Mouse (Mus musculus): ENCODE measurements around the gene Hspb9.

The Hspb9 gene

DNA sequence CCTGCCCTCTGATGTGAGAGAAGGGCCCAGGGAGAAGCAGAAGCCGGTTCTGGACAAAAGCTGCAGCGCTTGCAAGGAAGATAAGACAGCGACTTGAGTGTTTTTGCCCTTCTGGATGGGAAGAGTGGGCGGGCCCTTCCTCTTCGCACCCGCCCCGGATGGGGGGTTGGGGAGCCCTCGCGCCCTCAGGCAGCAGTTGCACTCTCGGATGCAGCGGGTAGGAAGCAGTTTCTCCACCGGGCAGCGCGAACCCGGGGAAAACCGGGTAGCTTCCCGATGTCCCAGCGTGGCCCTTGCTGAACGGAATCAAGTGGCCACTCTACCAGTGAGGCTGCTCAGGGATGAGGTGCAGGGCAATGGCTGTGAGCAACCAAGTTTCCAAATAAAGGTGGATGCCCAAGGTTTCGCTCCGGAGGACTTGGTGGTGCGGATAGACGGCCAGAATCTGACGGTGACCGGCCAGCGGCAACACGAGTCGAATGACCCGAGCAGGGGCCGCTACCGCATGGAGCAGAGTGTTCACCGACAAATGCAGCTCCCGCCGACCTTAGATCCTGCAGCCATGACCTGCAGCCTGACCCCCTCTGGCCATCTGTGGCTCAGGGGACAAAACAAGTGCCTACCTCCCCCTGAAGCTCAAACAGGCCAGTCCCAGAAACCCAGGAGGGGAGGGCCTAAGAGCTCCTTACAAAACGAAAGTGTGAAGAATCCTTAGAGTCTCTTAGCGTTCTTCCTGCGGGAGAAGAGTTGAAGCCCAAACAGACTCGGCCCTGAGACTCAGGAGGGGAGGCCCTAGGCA, at the start of gene Hspb9:
TSS of gene Hspb9 (plus strand) at position 116 of the 799 bp plus-strand sequence.
- DNase-seq (ENCODE audit: low read depth), result no peak

DNA sequence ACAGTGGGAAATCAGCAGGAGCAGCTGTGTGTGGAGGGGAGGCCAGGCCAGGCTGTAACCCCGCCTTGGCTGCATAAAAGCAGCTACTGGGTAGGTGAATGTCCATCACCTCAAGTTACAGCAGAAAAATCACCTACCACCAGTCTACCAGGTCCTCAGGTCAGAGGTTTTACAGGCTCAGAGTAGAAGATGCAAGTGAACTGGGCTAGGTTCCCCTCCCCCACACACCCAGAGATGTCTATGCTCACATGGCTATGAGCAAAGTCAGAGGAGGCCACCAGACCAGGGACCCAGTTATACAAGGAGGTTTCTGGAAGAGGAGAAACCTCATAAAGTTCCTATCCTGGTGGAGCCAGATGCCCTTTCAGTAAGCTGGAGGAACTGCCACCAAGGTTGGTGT, 42.6 kb upstream of the Hspb9 start:
- no peak for DNase-seq (ENCODE audit: low read depth)

- DNase-seq (ENCODE audit: low read depth), result no peak
These were observed 41.7 kb upstream of the Hspb9 start for GRCm38 (mm10) chr11:100671956-100672355.

DNA sequence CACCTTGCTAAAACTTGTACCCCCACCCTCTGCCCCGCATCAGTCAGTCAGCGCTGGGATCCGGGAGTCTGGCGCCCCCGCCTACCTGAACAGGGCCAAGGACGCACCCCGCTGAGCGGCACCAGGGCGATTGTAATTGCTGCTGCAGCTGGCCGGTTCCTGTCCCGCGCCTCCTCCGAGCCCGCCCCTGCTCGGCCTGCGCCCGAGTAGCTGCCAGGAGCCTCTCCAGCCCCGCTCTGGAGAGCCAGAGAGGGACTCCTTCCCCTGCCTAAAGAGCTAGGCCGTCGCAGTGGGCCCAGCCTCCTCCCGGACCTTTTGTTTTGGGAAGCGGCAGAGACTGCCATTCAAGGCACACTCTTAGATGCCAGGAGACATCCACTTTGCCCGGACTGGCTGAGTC, 40.5 kb upstream of the Hspb9 start:
- DNase-seq (ENCODE audit: low read depth), result no peak

GRCm38 (mm10) chr11:100677810-100678209, 35.8 kb upstream of the Hspb9 start:
- DNase-seq (ENCODE audit: low read depth), result peak; percentile 21

- no peak for DNase-seq (ENCODE audit: low read depth)
These were observed 31.8 kb upstream of the Hspb9 start for GRCm38 (mm10) chr11:100681826-100682225.

DNA sequence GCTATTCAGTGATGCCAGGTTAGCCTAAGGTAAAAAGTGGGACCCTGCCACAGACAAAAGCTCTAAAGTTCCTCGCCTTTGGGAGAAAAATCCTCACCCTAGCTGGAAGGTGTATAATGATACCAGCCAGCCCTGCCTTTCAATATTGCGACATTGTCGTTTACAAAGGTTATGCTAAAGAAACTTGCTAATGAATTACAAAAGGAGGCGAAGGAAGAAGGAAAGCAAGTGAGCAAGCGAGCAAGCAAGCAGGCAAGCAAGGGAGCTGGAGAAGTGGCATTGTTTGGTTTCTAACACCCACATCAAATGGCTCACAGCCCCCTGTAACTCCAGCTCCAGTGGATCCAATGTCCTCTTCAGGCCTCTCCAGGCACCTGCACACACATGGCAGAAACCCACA, 31.1 kb upstream of the Hspb9 start:
- no peak for DNase-seq (ENCODE audit: low read depth)

- DNase-seq (ENCODE audit: low read depth), result no peak
These were observed 29.6 kb upstream of the Hspb9 start for GRCm38 (mm10) chr11:100684084-100684483.

GRCm38 (mm10) chr11:100685371-100685770, 28.3 kb upstream of the Hspb9 start:
- no peak for DNase-seq (ENCODE audit: low read depth)

- no peak for DNase-seq (ENCODE audit: low read depth)
These were observed 26.4 kb upstream of the Hspb9 start for GRCm38 (mm10) chr11:100687265-100687664.

DNA sequence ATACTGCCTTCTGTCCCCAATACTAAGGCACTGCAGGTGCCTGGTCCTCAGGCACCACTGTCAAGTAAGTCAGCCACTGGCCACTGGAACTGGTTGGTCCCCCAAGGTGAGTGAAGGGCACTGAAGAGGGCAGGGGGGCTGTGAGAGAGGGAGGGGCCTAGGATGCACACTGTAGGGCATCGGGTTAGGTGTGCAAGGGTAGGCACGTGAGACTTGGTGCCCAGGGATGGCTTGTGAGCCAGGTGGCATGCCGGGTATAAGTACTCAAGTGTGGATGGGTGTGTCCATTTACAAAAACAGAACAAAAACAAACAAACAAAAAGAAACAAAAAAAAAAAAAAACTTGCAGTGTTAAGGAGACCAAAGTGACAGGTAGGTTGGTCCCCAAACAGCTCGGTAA, 25.2 kb upstream of the Hspb9 start:
- DNase-seq (ENCODE audit: low read depth), result no peak

DNA sequence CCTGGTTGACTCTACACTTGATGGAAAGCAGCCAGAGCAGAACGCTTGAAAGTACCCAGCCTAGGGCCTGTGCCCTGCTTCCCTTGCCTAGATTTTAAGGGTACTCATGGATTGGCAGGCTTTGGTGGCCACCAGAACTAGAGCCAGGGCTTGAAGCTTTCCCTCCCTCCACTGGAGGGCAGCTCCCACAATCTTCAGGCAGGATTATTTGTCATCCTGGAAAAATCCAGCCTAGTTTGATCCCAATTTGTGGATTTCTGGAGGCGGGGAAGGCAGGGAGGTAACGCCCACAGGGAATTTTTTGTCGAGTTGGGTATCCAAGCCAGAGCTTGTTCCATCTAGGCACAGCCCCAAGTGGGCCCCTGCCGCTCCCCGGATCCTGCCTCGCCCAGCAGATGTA, 23.3 kb upstream of the Hspb9 start:
- peak; percentile 70 for DNase-seq (ENCODE audit: low read depth)

DNA sequence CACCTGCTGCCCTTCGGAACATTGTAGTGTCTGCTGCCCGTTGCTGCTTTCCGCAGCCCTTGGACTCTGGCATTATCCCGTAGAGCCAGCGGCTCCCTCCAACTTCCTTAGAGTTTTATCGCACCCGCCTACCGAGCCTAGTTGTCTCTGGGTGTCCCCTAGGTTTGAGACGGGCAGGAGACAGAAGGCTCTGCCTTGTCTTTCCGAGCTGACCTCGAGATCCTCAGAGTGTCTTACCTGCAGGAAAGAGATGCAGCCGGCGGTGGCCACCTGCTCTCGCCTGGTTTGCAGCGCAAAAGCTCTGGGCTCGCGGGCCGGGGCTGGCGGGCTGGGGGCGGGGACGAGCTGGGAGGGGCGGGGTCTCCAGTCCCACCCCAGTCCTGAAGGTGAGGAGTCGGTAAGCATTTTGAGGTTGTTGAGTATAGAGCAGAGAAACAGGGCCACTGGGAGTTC, 21.5 kb upstream of the Hspb9 start, which contains the start of gene Zfp385c:
TSS of gene Zfp385c (minus strand) at position 292 of the 453 bp plus-strand sequence.
- no peak for DNase-seq (ENCODE audit: low read depth)

GRCm38 (mm10) chr11:100693154-100693553, 20.5 kb upstream of the Hspb9 start:
- no peak for DNase-seq (ENCODE audit: low read depth)

- DNase-seq (ENCODE audit: low read depth), result peak; percentile 83
These were observed 18.7 kb upstream of the Hspb9 start for GRCm38 (mm10) chr11:100694926-100695325.

GRCm38 (mm10) chr11:100697921-100698320, 15.7 kb upstream of the Hspb9 start:
- no peak for DNase-seq (ENCODE audit: low read depth)

DNA sequence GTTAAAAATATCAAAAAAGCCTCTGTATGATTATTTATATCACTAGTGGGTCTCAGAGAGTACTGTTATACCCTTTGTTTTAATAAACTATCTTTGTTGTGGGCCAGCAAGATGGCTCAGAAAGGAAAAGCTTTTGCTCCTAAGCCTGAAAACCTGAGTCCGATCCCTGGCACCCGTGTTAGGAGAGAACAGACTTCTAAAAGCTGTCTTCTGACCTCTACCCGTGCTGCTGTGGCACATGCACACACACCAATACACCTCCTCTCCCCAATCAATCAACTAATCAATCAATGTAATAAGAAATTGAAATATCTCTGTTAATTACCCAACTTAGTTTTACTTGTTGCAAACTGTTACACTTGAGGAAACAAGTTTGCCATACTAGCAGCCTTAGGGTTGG, 12.9 kb upstream of the Hspb9 start:
- no peak for DNase-seq (ENCODE audit: low read depth)

- no peak for DNase-seq (ENCODE audit: low read depth)
These were observed 12.3 kb upstream of the Hspb9 start for GRCm38 (mm10) chr11:100701301-100701700.

GRCm38 (mm10) chr11:100702081-100702851, 11.4 kb upstream of the Hspb9 start:
- DNase-seq (ENCODE audit: low read depth), result peak; percentile 94

DNA sequence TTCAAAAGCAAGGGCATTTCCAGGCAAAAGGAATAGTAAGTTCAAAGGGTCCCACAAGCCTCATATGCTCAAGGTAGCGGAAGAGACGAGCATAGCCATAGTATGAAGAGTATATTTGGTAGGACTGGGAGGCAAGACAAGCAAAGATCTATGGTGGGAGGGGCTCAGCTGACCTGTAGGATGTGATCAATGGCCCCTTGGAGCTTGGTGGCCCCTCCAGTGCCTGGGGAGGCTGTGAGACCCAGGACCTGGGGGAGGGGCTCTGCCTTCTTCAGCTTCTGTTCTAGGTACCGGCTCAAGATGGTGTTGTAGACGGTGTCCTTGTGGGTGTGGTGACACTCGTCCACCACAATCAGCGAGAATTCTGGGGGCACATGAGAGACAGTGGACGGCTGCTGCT, 10.7 kb upstream of the Hspb9 start:
- no peak for DNase-seq (ENCODE audit: low read depth)

DNA sequence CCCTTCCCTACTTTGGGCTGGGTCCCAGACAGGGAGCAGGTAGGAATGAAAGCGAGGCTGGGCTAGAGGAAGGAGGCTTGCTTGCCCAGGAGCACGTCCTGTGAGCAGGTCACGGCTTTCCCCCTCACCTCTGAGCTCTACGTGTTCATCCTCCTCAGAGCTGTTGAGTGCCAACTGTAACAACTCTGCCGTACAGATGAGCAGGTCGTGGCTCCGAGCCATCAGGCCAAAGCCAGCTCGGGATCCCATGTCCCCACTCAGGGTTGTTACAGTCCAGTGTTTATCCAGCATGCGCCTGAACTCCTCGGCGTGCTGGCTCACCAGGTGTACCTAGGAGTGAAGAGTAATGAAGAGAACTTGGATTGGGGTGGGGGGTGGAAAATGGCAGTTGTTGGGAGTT, 10.3 kb upstream of the Hspb9 start:
- no peak for DNase-seq (ENCODE audit: low read depth)

GRCm38 (mm10) chr11:100703851-100704531, 9.7 kb upstream of the Hspb9 start, which contains the start of gene Dhx58:
Dhx58 (minus strand) TSS chr11:100704271.
- peak; percentile 78 for DNase-seq (ENCODE audit: low read depth)
